Mouse (Mus musculus) stomach, embryonic 14.5 days (tissue): ENCODE measurements around the gene Aldoart2. TPM values are rescaled to one million over a fixed set of nuclear protein-coding genes. Genes with fewer than 3 reads are reported as not detected.

Source experiments
- ATAC-seq: fragments of 200-750 bp; cut with Nextera tagmentation; 2 replicates; pipeline ENCODE4 v1.8.0; 2017; ENCODE audit warnings: low read depth, moderate TSS enrichment; ENCODE audit not compliant: insufficient number of reproducible peaks, insufficient read depth, low FRiP score
- H3K27ac ChIP-seq: fragments of 300-500 bp; sonication (generic); 2 replicates; pipeline ENCODE4 v1.5.1; 2014; ENCODE audit warnings: mild to moderate bottlenecking, low read length, moderate library complexity, mixed read lengths
- H3K27me3 ChIP-seq: fragments of 300-500 bp; sonication (generic); 2 replicates; pipeline ENCODE4 v1.6.1; 2014; ENCODE audit warnings: low read length, control low read depth, mixed read lengths; ENCODE audit not compliant: control insufficient read depth, insufficient read depth
- H3K36me3 ChIP-seq: fragments of 300-500 bp; sonication (generic); 2 replicates; pipeline ENCODE4 v1.6.1; 2014; ENCODE audit warnings: mild to moderate bottlenecking, control low read depth, low read length, moderate library complexity, mixed read lengths; ENCODE audit not compliant: control insufficient read depth, insufficient read depth
- H3K4me1 ChIP-seq: fragments of 300-500 bp; sonication (generic); 2 replicates; pipeline ENCODE4 v1.6.1; 2014; ENCODE audit warnings: low read length, control low read depth, mixed read lengths; ENCODE audit not compliant: control insufficient read depth, insufficient read depth
- H3K4me2 ChIP-seq: fragments of 300-500 bp; sonication (generic); replicated peaks from 2 replicates; pipeline ENCODE4 v1.6.1; 2014; ENCODE audit warnings: low read depth, low read length, control low read depth
- H3K4me3 ChIP-seq: fragments of 300-500 bp; sonication (generic); 2 replicates; pipeline ENCODE4 v1.5.1; 2014; ENCODE audit warnings: low read depth, low read length, control low read depth
- H3K9ac ChIP-seq: fragments of 300-500 bp; sonication (generic); replicated peaks from 2 replicates; pipeline ENCODE4 v1.6.1; 2014; ENCODE audit warnings: low read depth, mild to moderate bottlenecking, control low read depth, low read length, moderate library complexity, mixed read lengths
- H3K9me3 ChIP-seq: fragments of 300-500 bp; sonication (generic); 2 replicates; pipeline ENCODE4 v1.6.1; 2016; ENCODE audit warnings: low read depth, low read length, control low read depth; ENCODE audit not compliant: control insufficient read depth
- WGBS: fragments of 180-500 bp; shearing (Covaris S2); extraction: QIAGEN DNeasy Blood & Tissue Kit; methylation state at CpG from one replicate; pipeline ENCODE4 v1.1.7; 2014; 5-methylcytosine and 5-hydroxymethylcytosine counted together
- polyA plus RNA-seq: library from polyadenylated mRNA; unstranded; fragments of >200 nt; fragmentation: Nextera tagmentation; extraction: Ambion mirVana; gene quantifications from 2 replicates; pipeline ENCODE4 v1.2.1, GENCODE M21; 2014

The Aldoart2 gene
- polyA plus RNA-seq, 1 experiment from 2014 or later = not detected

DNA sequence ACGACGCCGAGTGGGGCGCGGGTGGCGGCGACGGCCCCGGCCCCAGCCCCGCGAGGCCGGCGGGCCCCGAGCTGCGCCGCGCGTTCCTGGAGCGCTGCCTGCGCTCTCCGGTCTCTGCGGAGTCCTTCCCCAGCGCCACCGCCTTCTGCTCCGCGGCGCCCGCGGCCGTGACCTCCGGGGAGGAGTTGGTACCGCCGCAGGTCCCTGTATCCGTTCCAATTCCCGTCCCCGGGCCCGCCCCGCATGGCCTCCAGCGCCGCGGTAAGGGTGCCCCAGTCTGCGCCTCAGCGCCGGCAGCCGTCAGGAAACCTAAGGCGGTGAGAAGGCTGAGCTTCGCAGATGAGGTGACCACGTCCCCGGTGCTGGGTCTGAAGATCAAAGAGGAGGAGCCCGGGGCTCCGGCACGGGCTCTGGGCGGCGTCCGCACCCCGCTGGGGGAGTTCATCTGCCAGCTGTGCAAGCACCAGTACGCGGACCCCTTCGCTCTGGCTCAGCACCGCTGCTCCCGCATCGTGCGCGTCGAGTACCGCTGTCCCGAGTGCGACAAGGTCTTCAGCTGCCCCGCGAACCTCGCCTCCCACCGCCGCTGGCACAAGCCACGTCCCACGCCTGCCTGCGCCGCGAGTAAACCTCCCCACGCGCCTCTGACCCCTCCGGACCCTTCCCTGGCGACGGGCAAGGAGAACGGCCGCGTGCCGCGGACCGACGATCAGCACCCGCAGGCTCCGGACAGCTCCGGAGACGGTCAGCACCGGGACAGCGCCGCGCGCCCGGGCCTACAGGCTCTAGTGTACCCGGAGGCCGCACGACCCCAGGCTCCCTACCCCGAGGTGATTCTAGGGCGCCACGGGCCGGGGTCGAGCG lies 34.8 kb downstream of the Aldoart2 start:
- Histone ChIP-seq H3K4me3 (peak overlapping the region; percentile 40), H3K27ac (no peak overlapping the region), H3K27me3 (peaks cover 38% of the 10 kb centered on the region), H3K36me3 (no peaks in the 10 kb centered on the region), H3K9ac (no peak overlapping the region), H3K4me2 (peak overlapping the region; percentile 81), H3K9me3 (no peaks in the 10 kb centered on the region; the same call in 1 of the 2 replicates), H3K4me1 (peaks cover 14% of the 10 kb centered on the region; the same call in 1 of the 2 replicates)
- peak; percentile 87 for ATAC-seq
- WGBS = under 1% methylated on average over 107 of the region's 109 CpGs

- Histone ChIP-seq H3K27ac (no peak overlapping the region), H3K4me1 (peaks cover 14% of the 10 kb centered on the region; the same call in 1 of the 2 replicates), H3K36me3 (no peaks in the 10 kb centered on the region), H3K9me3 (no peaks in the 10 kb centered on the region; the same call in 1 of the 2 replicates), H3K4me2 (peak overlapping the region; percentile 81), H3K27me3 (peaks cover 38% of the 10 kb centered on the region), H3K4me3 (peak overlapping the region; percentile 40), H3K9ac (no peak overlapping the region)
- peak; percentile 66; the same call in 1 of the 2 replicates for ATAC-seq
- 5% methylated on average over 42 of the region's 42 CpGs for WGBS
These were observed 35.5 kb downstream of the Aldoart2 start for GRCm38 (mm10) chr12:55600503-55600994.

DNA sequence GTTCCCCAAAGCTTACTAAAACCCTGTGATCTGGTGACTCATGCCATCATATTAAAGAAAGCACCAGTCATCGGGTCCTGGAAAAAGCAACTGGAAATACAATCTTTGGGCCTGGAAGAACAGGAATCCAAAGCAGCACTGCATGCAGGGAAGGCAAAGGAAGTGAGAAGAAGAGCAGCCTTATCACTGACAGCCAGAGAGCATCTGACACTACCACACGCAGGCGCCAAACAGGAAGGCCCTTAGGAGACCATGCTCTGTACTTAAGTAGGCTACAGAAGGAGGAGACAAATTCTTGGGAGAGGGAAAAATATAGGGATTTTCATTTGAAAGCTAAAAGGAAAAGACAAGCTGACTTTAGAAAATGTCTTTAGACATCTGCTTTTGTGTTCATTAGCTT lies 39.4 kb downstream of the Aldoart2 start:
- no peak for ATAC-seq
- Histone ChIP-seq H3K27ac (no peak overlapping the region), H3K9me3 (no peaks in the 10 kb centered on the region), H3K4me2 (no peak overlapping the region), H3K4me1 (peaks cover 6% of the 10 kb centered on the region; the same call in 1 of the 2 replicates), H3K36me3 (no peaks in the 10 kb centered on the region), H3K27me3 (peaks cover 16% of the 10 kb centered on the region), H3K4me3 (no peak overlapping the region), H3K9ac (no peak overlapping the region)
- WGBS = 75% methylated on average over 3 of the region's 3 CpGs

GRCm38 (mm10) chr12:55607902-55608301 lies 42.9 kb downstream of the Aldoart2 start:
- no peak overlapping the region for H3K4me2 ChIP-seq
- H3K27me3 ChIP-seq = no peaks in the 10 kb centered on the region
- no peaks in the 10 kb centered on the region for H3K4me1 ChIP-seq
- no peaks in the 10 kb centered on the region for H3K9me3 ChIP-seq
- no peaks in the 10 kb centered on the region for H3K36me3 ChIP-seq
- H3K9ac ChIP-seq = no peak overlapping the region
- H3K4me3 ChIP-seq = no peak overlapping the region
- ATAC-seq = no peak
- no peak overlapping the region for H3K27ac ChIP-seq
- WGBS = 32% methylated on average over 4 of the region's 4 CpGs

- no peaks in the 10 kb centered on the region for H3K4me1 ChIP-seq
- H3K9ac ChIP-seq = no peak overlapping the region
- no peaks in the 10 kb centered on the region for H3K27me3 ChIP-seq
- no peaks in the 10 kb centered on the region; the same call in 1 of the 2 replicates for H3K36me3 ChIP-seq
- H3K9me3 ChIP-seq = no peaks in the 10 kb centered on the region
- no peak overlapping the region for H3K4me3 ChIP-seq
- no peak for ATAC-seq
- H3K4me2 ChIP-seq = no peak overlapping the region
- H3K27ac ChIP-seq = no peak overlapping the region
- 59% methylated on average over 2 of the region's 2 CpGs for WGBS
These were observed 45.8 kb downstream of the Aldoart2 start for GRCm38 (mm10) chr12:55610812-55611211.

Other genes with a start within 250 kb of the Aldoart2 start
- 421 and 424 TPM in 2 replicates for gene Psma6, start 181.0 kb upstream of the Aldoart2 start, polyA plus RNA-seq
- 91.8 and 95.4 TPM in 2 replicates for gene Nfkbia, start 72.6 kb upstream of the Aldoart2 start, polyA plus RNA-seq
- gene Insm2, start 34.2 kb downstream of the Aldoart2 start, polyA plus RNA-seq = 0.17 and 0.42 TPM in 2 replicates